Mouse (Mus musculus): ENCODE data around the gene Lrrd1.
"Not testable (repeated sequence)": the region's sequence is repeated elsewhere in the genome, so short reads cannot be mapped to it uniquely, and the experiment has no call there.

The Lrrd1 gene

GRCm38 (mm10) chr5:3845026-3845425, at the start of gene Lrrd1:
Gene Lrrd1 (plus strand): TSS chr5:3845173.
- no peak for DNase-seq

- not testable (repeated sequence) for DNase-seq
These were observed 47.9 kb upstream of the Lrrd1 start for GRCm38 (mm10) chr5:3797101-3797500.

- not testable (repeated sequence) for DNase-seq
These were observed 46.3 kb upstream of the Lrrd1 start for GRCm38 (mm10) chr5:3798656-3799055.

GRCm38 (mm10) chr5:3800041-3800440, 44.9 kb upstream of the Lrrd1 start:
- no peak for DNase-seq

GRCm38 (mm10) chr5:3800881-3801280, 44.1 kb upstream of the Lrrd1 start:
- no peak for DNase-seq

GRCm38 (mm10) chr5:3801672-3802432, 43.1 kb upstream of the Lrrd1 start:
- DNase-seq: no peak

GRCm38 (mm10) chr5:3802433-3803291, 42.3 kb upstream of the Lrrd1 start, which contains the start of the genes Ankib1 and Krit1:
Gene Ankib1 (minus strand): TSS chr5:3802925.
Gene Krit1 (plus strand): TSS chr5:3803184.
- DNase-seq: peak; percentile 87

GRCm38 (mm10) chr5:3803292-3804165, 41.4 kb upstream of the Lrrd1 start:
- DNase-seq: no peak

- DNase-seq: no peak
These were observed 36.5 kb upstream of the Lrrd1 start for GRCm38 (mm10) chr5:3808472-3808871.

GRCm38 (mm10) chr5:3834107-3834506, 10.9 kb upstream of the Lrrd1 start:
- DNase-seq: no peak

GRCm38 (mm10) chr5:3870161-3870560, 25.2 kb downstream of the Lrrd1 start:
- DNase-seq: no peak

- no peak for DNase-seq
These were observed 27.4 kb downstream of the Lrrd1 start for GRCm38 (mm10) chr5:3872348-3872747.

GRCm38 (mm10) chr5:3873485-3873884, 28.5 kb downstream of the Lrrd1 start:
- DNase-seq: no peak

- not testable (repeated sequence) for DNase-seq
These were observed 41.9 kb downstream of the Lrrd1 start for GRCm38 (mm10) chr5:3886862-3887261.

- no peak for DNase-seq
These were observed 44.2 kb downstream of the Lrrd1 start for GRCm38 (mm10) chr5:3889201-3889600.

- peak; percentile 45 for DNase-seq
These were observed 48.7 kb downstream of the Lrrd1 start, which contains the start of gene Mterf1a for GRCm38 (mm10) chr5:3893459-3894293. Gene Mterf1a (minus strand): TSS chr5:3893933.

- peak; percentile 2 for DNase-seq
These were observed 49.3 kb downstream of the Lrrd1 start for GRCm38 (mm10) chr5:3894294-3894619.

GRCm38 (mm10) chr5:3905471-3905870, 60.5 kb downstream of the Lrrd1 start:
- no peak for DNase-seq

Measured in cerebellum, adult 11 months (tissue).